Mouse (Mus musculus) Muller cell, postnatal 12 days (primary cell): ENCODE data around the gene Lrrc8e.
"Not testable (repeated sequence)": the region's sequence is repeated elsewhere in the genome, so short reads cannot be mapped to it uniquely, and the experiment has no call there.

Source experiments
- DNase-seq: peaks from one replicate; pipeline ENCODE4 v3.0.0-alpha.2; 2015; ENCODE audit errors: inconsistent ontology term

Lrrc8e gene

DNA sequence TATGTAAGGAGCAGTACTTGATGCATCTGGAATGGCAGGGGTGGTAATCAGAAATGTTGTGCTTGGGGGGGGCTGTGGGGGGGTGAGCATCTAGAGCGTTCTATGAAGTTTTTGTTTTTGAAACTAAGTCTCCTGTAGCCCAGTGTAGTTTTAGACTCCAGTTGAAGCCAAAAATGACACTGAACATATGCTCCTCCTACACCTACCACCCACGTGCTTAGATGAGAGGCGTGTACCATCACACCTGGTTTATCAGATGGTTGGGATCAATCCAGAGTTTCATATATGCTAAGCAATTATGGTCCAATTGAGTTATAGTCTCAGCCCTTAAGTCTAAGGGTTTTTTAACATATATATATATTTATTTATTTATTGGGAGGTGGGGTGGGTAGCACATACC lies 7.0 kb upstream of the Lrrc8e start:
- DNase-seq = no peak

DNA sequence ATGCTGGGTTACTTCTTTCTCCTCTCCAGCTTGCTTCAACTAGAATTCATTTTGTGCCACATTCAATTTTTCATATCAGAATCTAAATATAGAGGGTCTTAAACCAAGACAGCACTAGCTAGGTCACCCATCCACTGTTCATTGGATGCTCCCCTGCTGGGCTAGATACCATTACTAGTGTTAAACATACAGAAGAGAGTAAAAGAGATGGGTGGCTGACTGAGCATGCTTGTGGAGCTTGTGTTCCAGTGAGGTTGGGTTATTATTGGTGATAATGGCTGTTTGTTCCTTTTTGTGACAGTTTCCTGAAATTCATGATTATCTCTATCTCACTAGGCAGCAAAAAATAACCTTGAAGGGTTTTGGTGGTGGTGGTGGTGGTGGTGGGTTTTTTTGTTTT lies 4.6 kb upstream of the Lrrc8e start:
- no peak for DNase-seq

- no peak for DNase-seq
Observed at GRCm38 (mm10) chr8:4226323-4226722, 304 bp upstream of the Lrrc8e start.

DNA sequence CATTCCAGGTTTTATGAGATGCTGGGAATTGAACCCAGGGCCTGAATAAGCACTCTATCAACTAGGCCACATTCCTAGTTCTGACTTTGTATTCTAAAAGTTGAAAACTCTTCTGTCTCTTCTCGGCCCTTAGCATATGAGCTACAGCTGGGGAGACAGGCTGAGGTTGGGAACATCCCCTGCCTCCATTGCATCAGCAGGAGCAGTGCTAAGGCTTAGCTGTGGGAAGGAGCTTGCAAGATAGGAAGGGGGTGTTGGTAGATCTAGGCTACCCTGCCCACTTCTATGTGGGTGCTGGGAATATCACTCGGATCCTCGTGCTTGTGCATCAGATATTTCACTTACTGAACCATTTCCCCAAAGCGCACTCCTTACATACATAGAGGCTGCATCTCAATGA lies 1.3 kb downstream of the Lrrc8e start:
- DNase-seq = no peak

GRCm38 (mm10) chr8:4229784-4230183 lies 3.2 kb downstream of the Lrrc8e start:
- DNase-seq = no peak

DNA sequence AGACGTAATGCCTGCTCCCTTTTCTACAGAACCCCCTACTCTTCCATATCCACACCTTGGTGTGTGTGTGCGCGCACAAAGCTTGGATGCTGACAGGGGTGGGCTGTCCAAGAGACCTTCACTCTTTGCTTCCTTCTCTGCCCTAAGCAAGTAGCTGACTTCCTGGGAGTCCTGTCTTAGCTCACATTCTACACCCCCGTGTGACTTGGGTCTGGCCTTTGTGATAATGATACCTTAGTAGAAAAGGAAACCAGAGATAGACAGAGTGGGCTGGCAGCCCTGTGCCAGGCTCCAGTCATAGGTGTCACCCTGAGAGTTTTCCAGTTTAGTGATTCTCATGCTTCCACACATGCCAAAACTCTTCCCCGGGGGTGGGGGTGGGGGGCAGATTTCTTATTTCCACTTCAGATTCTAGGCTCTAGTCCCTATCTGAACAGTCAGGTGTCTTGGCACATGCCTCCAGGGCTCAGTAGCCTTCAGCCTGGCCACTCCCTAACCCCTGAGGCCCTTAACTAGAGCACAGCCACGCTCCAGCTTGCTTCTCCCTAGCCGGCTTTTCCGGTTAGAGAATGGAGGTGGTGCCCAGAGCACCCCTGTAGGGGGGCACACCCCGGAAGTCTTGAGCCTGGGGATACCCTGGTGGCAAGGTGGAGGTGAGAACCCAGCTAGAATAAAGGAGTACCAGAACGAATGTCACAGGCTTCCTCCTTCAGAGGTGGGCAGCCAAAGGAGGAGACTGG lies 4.2 kb downstream of the Lrrc8e start:
- no peak for DNase-seq

DNA sequence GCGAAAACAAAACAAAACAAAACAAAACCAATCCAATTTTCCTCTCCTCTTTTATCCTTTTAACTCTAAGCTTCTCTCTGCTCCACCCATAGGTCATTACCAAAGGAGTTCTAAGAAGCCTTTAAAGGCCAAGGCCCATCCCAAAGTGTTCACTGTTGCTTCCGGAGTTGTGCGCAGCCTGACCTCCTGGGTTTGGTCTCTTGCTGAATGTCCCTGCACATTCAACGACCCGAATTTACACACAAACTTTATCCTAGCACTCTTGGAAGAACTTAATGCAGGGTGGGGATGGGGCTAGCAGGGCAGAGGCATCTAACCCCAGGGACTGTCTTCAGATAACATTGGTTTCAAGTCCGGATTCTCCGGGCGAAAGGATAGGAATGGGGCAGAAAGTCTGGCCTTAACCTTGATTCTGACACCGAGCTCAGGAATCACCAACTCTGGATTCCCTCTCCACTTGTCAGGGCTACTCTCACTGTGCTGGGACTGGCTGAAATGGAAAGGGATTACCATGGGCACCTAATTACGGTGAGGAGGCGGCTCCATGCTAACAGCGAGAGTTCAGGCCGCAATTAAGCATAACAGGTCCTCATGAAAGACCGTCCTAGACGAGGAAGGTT lies 11.3 kb downstream of the Lrrc8e start:
- DNase-seq = no peak

DNA sequence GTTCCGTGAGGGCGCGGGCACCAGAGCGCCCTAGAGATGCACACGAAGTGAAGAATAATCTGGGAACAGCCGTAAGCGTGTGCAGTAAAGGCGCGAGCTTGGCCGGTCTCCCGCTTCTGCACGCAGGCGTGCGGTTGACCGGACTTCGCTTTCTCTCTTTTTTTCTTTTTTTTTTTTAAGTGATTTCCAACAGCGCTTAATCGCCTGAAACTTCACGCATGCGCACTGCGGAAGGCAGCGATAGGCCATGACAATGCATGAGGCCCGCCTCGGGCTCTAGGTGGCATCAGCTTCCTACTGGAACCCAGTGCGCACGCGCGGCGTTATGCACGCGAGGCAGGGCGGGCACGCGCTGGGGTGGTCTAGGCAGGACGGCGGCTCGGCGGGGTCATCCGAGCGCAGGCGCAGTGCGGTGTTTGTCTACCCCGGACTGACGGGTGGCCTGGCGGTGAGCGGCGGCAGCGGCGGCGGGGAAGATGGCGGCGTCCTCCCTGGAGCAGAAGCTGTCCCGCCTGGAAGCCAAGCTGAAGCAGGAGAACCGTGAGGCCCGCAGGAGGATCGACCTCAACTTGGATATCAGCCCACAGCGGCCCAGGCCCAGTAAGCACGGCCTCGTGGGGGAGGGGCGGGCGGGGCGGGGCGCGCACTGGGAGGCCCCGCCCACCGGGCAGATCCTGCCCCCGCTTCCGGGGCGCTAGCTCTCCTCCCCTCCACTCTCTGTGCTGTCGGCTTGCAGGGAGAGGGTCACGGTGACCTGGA lies 12.0 kb downstream of the Lrrc8e start, which contains the start of the genes Map2k7 and Gm49320:
Gene Map2k7, plus strand, starts transcription at position 307 of the 759 bp plus-strand sequence.
Gene Gm49320, plus strand, starts transcription at position 432 of the 759 bp plus-strand sequence.
- DNase-seq = peak; percentile 99

GRCm38 (mm10) chr8:4239193-4239890 lies 12.7 kb downstream of the Lrrc8e start:
- no peak for DNase-seq

GRCm38 (mm10) chr8:4245061-4245460 lies 18.4 kb downstream of the Lrrc8e start:
- DNase-seq = no peak

- no peak for DNase-seq
Observed at GRCm38 (mm10) chr8:4245737-4246136, 19.1 kb downstream of the Lrrc8e start.

DNA sequence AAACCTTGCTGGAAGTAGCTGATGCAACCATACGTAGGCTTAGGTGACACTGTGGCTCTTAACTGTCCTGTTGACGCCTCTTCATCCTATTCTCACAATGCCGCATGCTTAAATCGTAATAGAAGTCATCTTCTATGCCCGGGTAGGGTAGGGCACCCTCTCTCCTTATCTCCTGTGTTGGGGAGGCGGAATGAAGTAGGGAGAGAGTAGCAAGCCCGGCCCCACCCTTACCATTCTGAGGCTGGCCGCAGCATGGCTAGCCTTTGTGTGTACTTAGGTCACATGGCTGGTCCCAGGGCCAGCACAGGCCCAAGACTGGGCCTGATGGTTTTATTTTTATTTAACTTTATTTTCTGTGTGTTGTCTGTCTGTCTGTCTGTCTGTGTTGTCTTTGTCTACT lies 20.6 kb downstream of the Lrrc8e start:
- no peak for DNase-seq

DNA sequence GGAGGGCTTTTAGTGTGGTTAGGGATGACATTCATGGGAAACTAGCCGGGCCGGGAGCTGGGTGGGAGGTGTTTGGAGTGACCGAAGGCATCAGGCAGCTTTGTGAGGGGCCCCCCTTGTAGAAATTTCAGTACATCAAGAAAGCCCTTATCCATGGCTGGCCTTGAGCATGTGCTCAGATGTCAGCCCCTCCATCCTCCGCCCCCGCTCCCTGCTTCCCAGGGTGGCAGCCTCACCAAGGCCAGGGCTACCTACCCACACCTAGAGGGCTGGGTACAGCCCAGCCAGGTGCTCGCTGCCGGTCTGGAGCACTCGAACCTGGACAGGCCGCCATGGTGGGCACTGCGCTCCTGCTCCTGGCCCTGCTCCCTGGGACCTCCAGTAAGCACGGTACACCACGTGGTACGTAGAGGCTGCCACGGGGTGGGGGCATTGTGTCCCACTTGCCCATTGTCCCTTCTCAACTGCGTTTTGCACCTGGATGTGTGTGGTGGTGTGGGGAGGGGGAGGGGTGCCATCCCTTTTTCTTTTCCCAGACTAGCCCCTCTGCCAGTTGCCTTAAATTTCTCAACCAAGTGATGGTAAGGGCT lies 21.4 kb downstream of the Lrrc8e start, which contains the start of gene Tgfbr3l:
Gene Tgfbr3l, plus strand, starts transcription at position 264 of the 590 bp plus-strand sequence.
- DNase-seq = no peak

GRCm38 (mm10) chr8:4249213-4249612 lies 22.6 kb downstream of the Lrrc8e start:
- DNase-seq = no peak

DNA sequence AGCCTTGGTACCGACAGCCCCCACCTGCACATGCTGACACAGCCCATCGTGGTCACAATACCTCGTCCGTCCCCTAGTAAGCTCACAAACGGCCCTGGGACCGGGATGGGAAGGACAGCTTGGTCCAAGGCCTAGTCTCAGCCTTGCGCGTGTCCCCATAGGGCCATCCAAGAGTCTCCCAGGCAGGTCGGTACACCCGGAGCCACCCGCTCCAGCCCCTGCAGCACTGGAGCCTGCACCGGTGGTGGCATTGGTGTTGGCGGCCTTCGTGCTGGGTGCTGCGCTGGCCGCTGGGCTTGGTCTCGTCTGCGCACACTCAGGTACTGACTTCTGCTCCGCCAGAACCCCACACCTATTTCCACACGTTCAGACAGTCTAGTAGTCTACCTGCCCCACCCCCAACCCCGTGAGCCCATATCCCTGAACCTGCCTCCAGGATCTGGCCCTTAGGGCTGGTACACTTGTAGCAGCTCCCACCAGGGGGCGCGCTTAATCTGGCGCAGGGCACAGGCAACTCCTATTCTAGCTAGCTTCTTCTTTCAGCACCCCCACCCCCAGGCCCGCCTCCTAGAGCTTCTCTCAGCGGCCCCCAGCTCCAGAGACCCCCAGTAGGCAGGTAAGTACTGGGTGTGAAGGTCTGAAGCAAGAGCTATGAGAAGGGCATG lies 23.8 kb downstream of the Lrrc8e start:
- DNase-seq = peak; percentile 90

GRCm38 (mm10) chr8:4252116-4252760 lies 25.6 kb downstream of the Lrrc8e start:
- peak; percentile 60 for DNase-seq

GRCm38 (mm10) chr8:4252934-4253841 lies 26.6 kb downstream of the Lrrc8e start, which contains the start of gene Snapc2:
Snapc2 (plus strand) TSS chr8:4253080.
- DNase-seq = peak; percentile 97

DNA sequence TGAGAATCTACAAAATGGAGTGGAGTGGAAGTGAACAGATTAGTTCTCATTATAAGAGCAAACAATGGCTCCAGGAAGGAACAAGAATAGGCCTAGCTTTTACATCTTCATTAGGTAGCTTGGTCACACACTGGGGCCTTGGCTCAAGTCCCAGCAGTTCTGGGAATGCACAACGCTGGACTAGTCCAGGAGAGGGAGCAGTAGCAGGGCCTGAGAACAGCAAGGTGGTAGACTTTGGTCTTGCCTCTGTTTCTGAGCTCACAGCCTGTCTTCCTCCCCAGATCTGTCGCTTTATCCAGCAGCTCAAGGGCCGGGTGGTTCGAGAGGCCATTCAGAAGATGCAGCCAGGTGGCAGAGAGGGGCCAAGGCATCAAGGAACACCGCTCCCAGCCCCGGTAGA lies 27.4 kb downstream of the Lrrc8e start:
- DNase-seq = peak; percentile 79

GRCm38 (mm10) chr8:4255471-4255870 lies 28.8 kb downstream of the Lrrc8e start:
- DNase-seq = not testable (repeated sequence)
